Mouse (Mus musculus): ENCODE results near the gene Mgst3. TPM values are rescaled to one million over a fixed set of nuclear protein-coding genes. Genes with fewer than 3 reads are reported as not detected.
A peak's percentile ranks its signal among the peaks of the same experiment; 100 is the strongest.

Gene Mgst3
- total and polyA plus RNA-seq, 3 experiments: 1.4 TPM; not detected in 2

- Histone ChIP-seq H3K9ac (ENCODE audit: insufficient read depth, low read depth) (no peak overlapping the region), H3K36me3 (replicated peaks in 1 of 2; ENCODE audit: control insufficient read depth in 1 of 2, insufficient read depth in 1 of 2, low read length in 1 of 2) (no peaks in the 10 kb centered on the region), H3K79me2 (replicated peaks; ENCODE audit: control insufficient read depth, extremely low read depth, insufficient read depth, poor library complexity, severe bottlenecking) (no peaks in the 10 kb centered on the region), H3K27ac (ENCODE audit: insufficient read depth, low read depth) (no peak overlapping the region), H3K4me2 (ENCODE audit: insufficient read depth, low read depth, poor library complexity, severe bottlenecking) (no peak overlapping the region), H3K4me1 (ENCODE audit: control insufficient read depth in 1 of 2, insufficient read depth in 2 of 2) (no peaks in the 10 kb centered on the region), H3K4me3 (replicated peaks in 1 of 3; ENCODE audit: low read depth in 2 of 3, low read length in 2 of 3, poor library complexity in 1 of 3) (no peak overlapping the region), H3K9me3 (replicated peaks; ENCODE audit: low read length) (no peaks in the 10 kb centered on the region), H3K27me3 (replicated peaks) (peaks cover 82% of the 10 kb centered on the region)
- in situ Hi-C loops (cut with MboI; ENCODE audit: low pct_ligation_motif_present, low pct_unique_long_range_greater_than_20kb, low sequenced_read_pairs): no loop called here
- dilution Hi-C loops (cut with MboI; ENCODE audit: extremely low pct_ligation_motif_present, extremely low pct_unique_long_range_greater_than_20kb, low sequenced_read_pairs): no loop called here
- TF ChIP-seq ELF1 (IDR thresholded peaks at IDR 0.05; ENCODE audit: low read depth, low read length): no peak
- TF ChIP-seq MEF2A (IDR thresholded peaks at IDR 0.05; ENCODE audit: borderline replicate concordance, low read depth, low read length): no peak
- TF ChIP-seq EP300 (IDR thresholded peaks at IDR 0.05; ENCODE audit: low read length): no peak
- TF ChIP-seq UBTF (IDR thresholded peaks at IDR 0.05; ENCODE audit: low read depth, low read length): no peak
- no peak for TF ChIP-seq TCF12 (IDR thresholded peaks at IDR 0.05; ENCODE audit: low read depth, low read length)
- TF ChIP-seq CTCF (conservative IDR thresholded peaks at IDR 0.05 in 1 of 2, IDR thresholded peaks at IDR 0.05 in 1 of 2; ENCODE audit: low read depth in 2 of 2, low read length in 2 of 2): no peak
- no peak for TF ChIP-seq JUN (IDR thresholded peaks at IDR 0.05; ENCODE audit: insufficient read depth, low read depth, low read length)
- no peak for TF ChIP-seq KAT2A (IDR thresholded peaks at IDR 0.05; ENCODE audit: insufficient replicate concordance, low read length)
- TF ChIP-seq MAZ (IDR thresholded peaks at IDR 0.05; ENCODE audit: low read depth, low read length): no peak
- TF ChIP-seq RCOR1 (conservative IDR thresholded peaks at IDR 0.05; ENCODE audit: low read depth, low read length): no peak
- TF ChIP-seq CHD1 (IDR thresholded peaks at IDR 0.05; ENCODE audit: low read depth, low read length): no peak
- no peak for TF ChIP-seq HCFC1 (IDR thresholded peaks at IDR 0.05; ENCODE audit: low read depth, low read length)
- TF ChIP-seq NELFE (IDR thresholded peaks at IDR 0.05; ENCODE audit: low read depth, low read length): no peak
- no peak for TF ChIP-seq POLR2A (IDR thresholded peaks at IDR 0.05; ENCODE audit: low read depth, low read length)
- no peak for TF ChIP-seq MAX (IDR thresholded peaks at IDR 0.05; ENCODE audit: low read length)
- TF ChIP-seq E2F4 (IDR thresholded peaks at IDR 0.05; ENCODE audit: insufficient replicate concordance, low read depth, low read length): no peak
- DNase-seq (ENCODE audit: extremely low read depth): no peak
These were observed 13.4 kb downstream of the Mgst3 start for GRCm38 (mm10) chr1:167380223-167380622.

GRCm38 (mm10) chr1:167379751-167380150 is 13.9 kb downstream of the Mgst3 start:
- Histone ChIP-seq H3K9ac (ENCODE audit: insufficient read depth, low read depth) (no peak overlapping the region), H3K27ac (ENCODE audit: insufficient read depth, low read depth) (no peak overlapping the region), H3K9me3 (replicated peaks; ENCODE audit: low read length) (no peaks in the 10 kb centered on the region), H3K79me2 (replicated peaks; ENCODE audit: control insufficient read depth, extremely low read depth, insufficient read depth, poor library complexity, severe bottlenecking) (no peaks in the 10 kb centered on the region), H3K4me2 (ENCODE audit: insufficient read depth, low read depth, poor library complexity, severe bottlenecking) (no peak overlapping the region), H3K4me1 (ENCODE audit: control insufficient read depth in 1 of 2, insufficient read depth in 2 of 2) (peaks cover under 1 to 3% of the 10 kb centered on the region in 2 experiments; a peak in 2 of 4 replicates), H3K4me3 (replicated peaks in 1 of 3; ENCODE audit: low read depth in 2 of 3, low read length in 2 of 3, poor library complexity in 1 of 3) (no peak overlapping the region), H3K36me3 (replicated peaks in 1 of 2; ENCODE audit: control insufficient read depth in 1 of 2, insufficient read depth in 1 of 2, low read length in 1 of 2) (no peaks in the 10 kb centered on the region), H3K27me3 (replicated peaks) (peaks cover 82% of the 10 kb centered on the region)
- TF ChIP-seq EP300 (IDR thresholded peaks at IDR 0.05; ENCODE audit: low read length) (no peak), ELF1 (IDR thresholded peaks at IDR 0.05; ENCODE audit: low read depth, low read length) (no peak), GABPA (IDR thresholded peaks at IDR 0.05; ENCODE audit: insufficient replicate concordance, low read depth, low read length) (no peak), ZMIZ1 (IDR thresholded peaks at IDR 0.05; ENCODE audit: low read depth, low read length) (no peak), CTCF (conservative IDR thresholded peaks at IDR 0.05 in 1 of 2, IDR thresholded peaks at IDR 0.05 in 1 of 2; ENCODE audit: low read depth in 2 of 2, low read length in 2 of 2) (0 out of 4 replicates have a peak, but pooled peaks of 1 of the 2 experiments have one; percentile 4), HCFC1 (IDR thresholded peaks at IDR 0.05; ENCODE audit: low read depth, low read length) (no peak), SIN3A (IDR thresholded peaks at IDR 0.05; ENCODE audit: low read length) (no peak)
- dilution Hi-C loops (cut with MboI; ENCODE audit: extremely low pct_ligation_motif_present, extremely low pct_unique_long_range_greater_than_20kb, low sequenced_read_pairs) (no loop called here), in situ Hi-C loops (cut with MboI; ENCODE audit: low pct_ligation_motif_present, low pct_unique_long_range_greater_than_20kb, low sequenced_read_pairs) (no loop called here)
- DNase-seq (ENCODE audit: extremely low read depth): no peak

Data from CH12.LX (cell line).